Mouse (Mus musculus): ENCODE data around the gene Cd86.

DNA sequence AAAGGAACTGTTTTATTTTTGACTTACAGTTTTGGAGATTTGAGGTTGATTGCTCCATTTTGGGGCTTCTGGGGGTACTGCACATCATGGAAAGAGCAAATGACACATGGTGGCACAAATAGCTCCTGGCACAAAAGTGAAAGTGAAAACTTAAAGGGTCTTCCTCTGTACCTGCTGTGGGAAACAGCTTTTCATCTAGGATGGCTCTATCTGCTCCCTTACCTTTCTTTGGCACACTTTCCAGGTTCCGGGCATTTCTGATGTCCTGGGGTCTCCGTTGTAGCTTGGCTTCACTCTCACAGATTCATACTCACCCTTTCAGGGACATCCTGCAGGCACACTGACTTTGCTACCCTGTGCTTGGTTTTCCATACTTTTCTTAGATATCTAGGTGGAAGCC, 22.2 kb upstream of the Cd86 start:
- TF ChIP-seq CTCF (conservative IDR thresholded peaks at IDR 0.05; ENCODE audit: low read length), result no peak
- no peak for TF ChIP-seq POU5F1 (IDR thresholded peaks at IDR 0.05; ENCODE audit: borderline replicate concordance, low read length)
- no peak for TF ChIP-seq NANOG (IDR thresholded peaks at IDR 0.05; ENCODE audit: borderline replicate concordance, low read length)
